Mouse (Mus musculus) liver, embryonic 14.5 days (tissue): ENCODE data around the gene Vamp2. TPM values are rescaled to one million over a fixed set of nuclear protein-coding genes. Genes with fewer than 3 reads are reported as not detected.
A peak's percentile ranks its signal among the peaks of the same experiment; 100 is the strongest.

Experiments used
- ATAC-seq: fragments of 200-750 bp; cut with Nextera tagmentation; 2 replicates; pipeline ENCODE4 v1.8.0; 2017; ENCODE audit warnings: moderate number of reproducible peaks, mild to moderate bottlenecking, moderate library complexity; ENCODE audit not compliant: insufficient read depth
- DNase-seq, 3 experiments: peaks; one replicate each; pipeline ENCODE4 v3.0.0-alpha.2; 2012 to 2013; ENCODE audit warnings: low read depth in 3 of 3, low spot score in 3 of 3
- H3K27ac ChIP-seq: fragments of 300-500 bp; sonication (generic); 2 replicates; pipeline ENCODE4 v1.5.1; 2014; ENCODE audit warnings: moderate library complexity, mild to moderate bottlenecking, control low read depth, inconsistent platforms
- H3K27me3 ChIP-seq: fragments of 300-500 bp; sonication (generic); 2 replicates; pipeline ENCODE4 v1.6.1; 2014; ENCODE audit warnings: mild to moderate bottlenecking, low read length, moderate library complexity; ENCODE audit not compliant: control insufficient read depth, insufficient read depth
- H3K36me3 ChIP-seq: fragments of 300-500 bp; sonication (generic); replicated peaks from 2 replicates; pipeline ENCODE4 v1.6.1; 2014; ENCODE audit warnings: low read depth; ENCODE audit not compliant: control insufficient read depth, insufficient read depth
- H3K4me1 ChIP-seq, 2 experiments: fragments of 200-500 bp in 1 of 2; fragments of 300-500 bp in 1 of 2; sonication (generic) in 1 of 2; replicated peaks; 2 replicates each; pipeline ENCODE4 v1.6.1; 2012 to 2014; ENCODE audit warnings: antibody characterized with exemption in 1 of 2, inconsistent platforms in 1 of 2, low read length in 1 of 2; ENCODE audit not compliant: control insufficient read depth in 2 of 2, insufficient read depth in 2 of 2
- H3K4me2 ChIP-seq: fragments of 300-500 bp; sonication (generic); 2 replicates; pipeline ENCODE4 v1.6.1; 2014; ENCODE audit warnings: low read depth, mild to moderate bottlenecking, control low read depth, moderate library complexity
- H3K4me3 ChIP-seq, 2 experiments: fragments of 200-500 bp in 1 of 2; fragments of 300-500 bp in 1 of 2; sonication (generic) in 1 of 2; 2 replicates each; pipeline ENCODE4 v1.5.1; 2012 to 2014; ENCODE audit warnings: low read depth in 2 of 2, low read length in 2 of 2, mild to moderate bottlenecking in 2 of 2, control low read depth in 1 of 2, inconsistent platforms in 1 of 2, moderate library complexity in 1 of 2; ENCODE audit not compliant: insufficient read depth in 1 of 2
- H3K9ac ChIP-seq: fragments of 300-500 bp; sonication (generic); replicated peaks from 2 replicates; pipeline ENCODE4 v1.6.1; 2014; ENCODE audit warnings: mild to moderate bottlenecking, control low read depth, moderate library complexity
- H3K9me3 ChIP-seq: fragments of 300-500 bp; sonication (generic); 2 replicates; pipeline ENCODE4 v1.6.1; 2016; ENCODE audit warnings: low read length, mixed read lengths; ENCODE audit not compliant: control insufficient read depth
- CTCF ChIP-seq: IDR thresholded peaks from 2 replicates; pipeline ENCODE4 v1.5.1; 2016; ENCODE audit warnings: antibody characterized with exemption, low read depth, control low read depth
- EP300 ChIP-seq: IDR thresholded peaks from 2 replicates; pipeline ENCODE4 v1.6.1; 2016; ENCODE audit warnings: antibody characterized with exemption, low read depth
- WGBS: fragments of 180-500 bp; shearing (Covaris S2); extraction: QIAGEN DNeasy Blood & Tissue Kit; methylation state at CpG from one replicate; pipeline ENCODE4 v1.1.7; 2014; ENCODE audit not compliant: insufficient replicate concordance; 5-methylcytosine and 5-hydroxymethylcytosine counted together
- polyA plus RNA-seq, 2 experiments: library from polyadenylated mRNA; depleted of rRNA in 1 of 2; stranded (reverse) in 1 of 2; unstranded in 1 of 2; fragments of >200 nt; fragmentation: Nextera tagmentation in 1 of 2; extraction: Ambion mirVana in 1 of 2; gene quantifications; 2 replicates each; pipeline versions ENCODE4 v1.2.1 to v1.2.3; 2012 to 2014

The Vamp2 gene
- polyA plus RNA-seq, 2 experiments, result 11.4 to 23.1 TPM

DNA sequence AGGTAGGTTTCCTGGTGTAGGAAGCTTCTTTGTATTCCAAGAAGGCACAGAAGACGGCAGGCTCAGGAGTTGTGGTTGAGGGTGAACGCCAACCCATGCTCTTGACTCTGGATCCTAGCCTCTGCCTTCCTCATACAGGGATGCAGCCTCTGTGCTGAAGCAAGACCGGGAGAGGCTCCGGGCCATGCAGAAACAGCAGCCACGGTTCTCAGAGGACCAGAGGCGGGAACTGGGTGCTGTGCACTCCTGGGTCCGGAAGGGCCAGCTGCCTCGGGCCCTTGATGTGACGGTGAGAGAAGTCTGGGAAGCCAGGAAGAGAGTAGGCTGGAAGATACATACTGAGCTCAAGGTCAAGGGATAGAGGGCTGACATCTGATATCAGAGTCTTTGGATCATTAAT, 19.9 kb downstream of the Vamp2 start:
- 81% methylated on average over 9 of the region's 9 CpGs for WGBS
- H3K36me3 ChIP-seq, result peaks cover 8% of the 10 kb centered on the region
- DNase-seq, result no peak
- H3K27me3 ChIP-seq, result no peaks in the 10 kb centered on the region; the same call in 1 of the 2 replicates
- peaks cover 4 to 17% of the 10 kb centered on the region in 2 experiments for H3K4me1 ChIP-seq
- TF ChIP-seq EP300, result no peak
- no peak overlapping the region for H3K9ac ChIP-seq
- no peak overlapping the region for H3K4me2 ChIP-seq
- H3K9me3 ChIP-seq, result no peaks in the 10 kb centered on the region
- no peak for ATAC-seq
- H3K27ac ChIP-seq, result no peak overlapping the region
- no peak overlapping the region for H3K4me3 ChIP-seq

DNA sequence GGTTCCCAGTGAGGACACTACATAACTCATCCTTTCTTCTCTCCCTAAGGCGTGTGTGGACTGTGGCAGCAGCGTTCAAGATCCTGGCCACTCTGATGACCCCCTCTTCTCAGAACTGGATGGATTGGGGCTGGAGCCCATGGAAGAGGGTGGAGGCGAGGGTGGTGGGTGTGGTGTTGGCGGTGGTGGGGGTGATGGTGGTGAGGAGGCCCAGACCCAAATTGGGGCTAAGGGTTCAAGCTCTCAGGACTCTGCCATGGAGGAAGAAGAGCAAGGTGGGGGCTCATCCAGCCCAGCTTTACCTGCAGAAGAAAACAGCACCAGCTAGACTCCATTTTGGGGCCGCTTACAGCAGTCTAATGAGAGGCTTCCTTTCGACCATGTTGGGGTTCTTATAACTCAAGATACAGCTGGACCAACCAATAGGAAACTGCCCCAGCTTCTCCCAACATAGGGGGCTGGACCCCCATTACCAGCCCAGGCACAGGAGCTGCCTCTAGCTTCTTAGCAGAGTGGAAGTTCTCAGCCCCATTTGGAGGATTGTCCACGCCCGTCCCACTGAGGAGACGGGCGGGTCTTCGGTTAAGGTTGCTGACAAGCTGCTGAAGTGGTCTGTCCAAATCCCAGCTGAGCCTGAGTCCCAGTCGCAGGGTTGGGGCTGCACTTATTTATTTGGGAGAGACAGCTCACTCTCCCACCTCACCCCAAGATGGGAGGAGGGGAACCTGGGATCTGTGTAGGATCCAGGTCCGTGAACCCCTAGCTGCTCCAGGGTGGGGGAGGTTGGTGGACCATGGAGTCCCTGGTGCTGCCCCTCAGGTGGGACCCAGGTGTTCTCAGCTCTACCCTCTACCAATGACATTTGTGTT, 21.0 kb downstream of the Vamp2 start:
- no peak overlapping the region for H3K9ac ChIP-seq
- peaks cover 4 to 17% of the 10 kb centered on the region in 2 experiments for H3K4me1 ChIP-seq
- H3K27me3 ChIP-seq, result no peaks in the 10 kb centered on the region; the same call in 1 of the 2 replicates
- H3K36me3 ChIP-seq, result peaks cover 3% of the 10 kb centered on the region; the same call in 1 of the 2 replicates
- no peak overlapping the region for H3K4me3 ChIP-seq
- H3K27ac ChIP-seq, result no peak overlapping the region
- WGBS, result 66% methylated on average over 13 of the region's 13 CpGs
- H3K4me2 ChIP-seq, result peak overlapping the region; percentile 75
- no peak for TF ChIP-seq EP300
- TF ChIP-seq CTCF, result no peak
- H3K9me3 ChIP-seq, result no peaks in the 10 kb centered on the region
- no peak for DNase-seq
- ATAC-seq, result no peak

DNA sequence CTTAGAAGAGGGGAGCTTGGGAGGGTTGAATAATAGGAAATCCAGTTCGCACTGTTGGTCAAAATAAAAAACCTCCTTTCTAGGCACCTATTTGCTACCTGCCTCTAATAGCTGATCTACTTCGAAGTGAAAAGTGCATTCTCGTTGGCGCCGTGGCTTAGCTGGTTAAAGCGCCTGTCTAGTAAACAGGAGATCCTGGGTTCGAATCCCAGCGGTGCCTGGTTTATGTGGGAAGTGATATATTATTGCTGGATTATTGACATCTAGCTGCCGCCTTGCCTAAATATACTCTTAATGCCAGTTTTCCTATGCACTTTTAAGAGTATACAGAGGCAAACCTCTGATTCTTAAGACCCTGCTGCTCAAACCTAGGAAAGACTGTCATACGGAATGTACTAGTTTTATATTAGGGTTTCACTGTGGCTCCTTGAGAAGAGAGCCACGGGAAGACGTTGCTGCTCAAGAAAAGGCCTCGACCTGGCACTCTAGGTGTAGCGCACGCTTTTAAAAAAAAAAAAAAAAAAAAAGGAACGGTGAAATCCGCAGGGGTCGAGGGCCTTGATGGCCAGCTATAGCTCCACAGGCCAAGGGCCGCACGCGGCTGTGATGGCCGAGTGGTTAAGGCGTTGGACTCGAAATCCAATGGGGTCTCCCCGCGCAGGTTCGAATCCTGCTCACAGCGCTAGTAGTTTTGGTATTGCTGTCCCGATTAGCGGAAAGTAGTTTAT, 22.2 kb downstream of the Vamp2 start:
- DNase-seq (peak; percentile 79 to 83 (median 82)), ATAC-seq (peak; percentile 81)
- H3K4me2 ChIP-seq, result peak overlapping the region; percentile 75
- peaks cover under 1% of the 10 kb centered on the region; the same call in 1 of the 2 replicates for H3K36me3 ChIP-seq
- H3K27ac ChIP-seq, result peak overlapping the region; percentile 28; the same call in 1 of the 2 replicates
- WGBS, result under 1% methylated on average over 30 of the region's 30 CpGs
- peak overlapping the region; percentile 58 to 68 for H3K4me3 ChIP-seq
- no peaks in the 10 kb centered on the region for H3K9me3 ChIP-seq
- TF ChIP-seq CTCF (no peak), EP300 (0 out of 2 replicates have a peak, but pooled peaks have one; percentile 15)
- H3K9ac ChIP-seq, result peak overlapping the region; percentile 50
- no peaks in the 10 kb centered on the region; the same call in 1 of the 2 replicates for H3K27me3 ChIP-seq
- H3K4me1 ChIP-seq, result peaks cover 4 to 17% of the 10 kb centered on the region in 2 experiments

DNA sequence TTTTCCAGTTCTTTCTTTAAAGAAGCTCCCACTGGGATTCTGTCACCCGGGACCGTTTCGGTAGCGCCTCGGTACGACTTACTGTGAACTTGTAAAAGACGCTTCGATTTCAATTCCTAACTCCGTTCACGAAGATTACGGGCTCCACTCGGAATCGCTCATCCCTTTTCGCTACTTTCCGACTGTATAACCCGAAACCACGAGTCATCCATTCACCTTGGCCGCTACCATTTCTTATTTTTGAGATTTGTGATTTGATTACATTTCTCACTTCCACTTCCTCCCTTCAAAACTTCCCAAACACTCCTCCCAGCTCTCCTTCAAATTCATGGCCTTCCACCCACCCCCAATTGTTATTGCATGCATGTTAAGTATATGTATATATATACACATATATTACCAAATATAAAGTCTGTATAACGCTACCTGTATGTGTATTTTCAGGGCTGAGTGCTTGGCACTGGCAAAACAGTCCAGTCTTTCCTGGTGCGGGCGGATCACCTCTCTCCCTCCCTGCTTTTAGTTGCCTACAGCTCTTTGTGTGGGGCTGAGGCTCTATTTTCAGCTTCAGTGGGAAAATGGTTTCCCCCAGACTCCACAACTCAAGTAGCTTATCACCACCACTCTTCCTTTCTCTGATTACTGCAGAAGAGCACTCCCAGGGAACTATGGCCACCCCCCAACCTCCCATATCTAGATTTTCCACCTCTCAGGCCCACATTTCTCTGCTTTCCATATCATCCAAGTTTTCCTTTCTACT, 22.9 kb downstream of the Vamp2 start:
- H3K9me3 ChIP-seq, result no peaks in the 10 kb centered on the region
- H3K4me2 ChIP-seq, result peak overlapping the region; percentile 75
- TF ChIP-seq CTCF, result no peak
- TF ChIP-seq EP300, result no peak
- 4% methylated on average over 21 of the region's 21 CpGs for WGBS
- H3K27me3 ChIP-seq, result no peaks in the 10 kb centered on the region; the same call in 1 of the 2 replicates
- H3K36me3 ChIP-seq, result no peaks in the 10 kb centered on the region; the same call in 1 of the 2 replicates
- peak overlapping the region; percentile 58 to 68 for H3K4me3 ChIP-seq
- H3K27ac ChIP-seq, result no peak overlapping the region
- DNase-seq, result no peak
- peaks cover 4 to 17% of the 10 kb centered on the region in 2 experiments for H3K4me1 ChIP-seq
- ATAC-seq, result no peak
- H3K9ac ChIP-seq, result peak overlapping the region; percentile 50
